Mouse (Mus musculus): Measurements from ENCODE around the gene Slc34a1.

DNA sequence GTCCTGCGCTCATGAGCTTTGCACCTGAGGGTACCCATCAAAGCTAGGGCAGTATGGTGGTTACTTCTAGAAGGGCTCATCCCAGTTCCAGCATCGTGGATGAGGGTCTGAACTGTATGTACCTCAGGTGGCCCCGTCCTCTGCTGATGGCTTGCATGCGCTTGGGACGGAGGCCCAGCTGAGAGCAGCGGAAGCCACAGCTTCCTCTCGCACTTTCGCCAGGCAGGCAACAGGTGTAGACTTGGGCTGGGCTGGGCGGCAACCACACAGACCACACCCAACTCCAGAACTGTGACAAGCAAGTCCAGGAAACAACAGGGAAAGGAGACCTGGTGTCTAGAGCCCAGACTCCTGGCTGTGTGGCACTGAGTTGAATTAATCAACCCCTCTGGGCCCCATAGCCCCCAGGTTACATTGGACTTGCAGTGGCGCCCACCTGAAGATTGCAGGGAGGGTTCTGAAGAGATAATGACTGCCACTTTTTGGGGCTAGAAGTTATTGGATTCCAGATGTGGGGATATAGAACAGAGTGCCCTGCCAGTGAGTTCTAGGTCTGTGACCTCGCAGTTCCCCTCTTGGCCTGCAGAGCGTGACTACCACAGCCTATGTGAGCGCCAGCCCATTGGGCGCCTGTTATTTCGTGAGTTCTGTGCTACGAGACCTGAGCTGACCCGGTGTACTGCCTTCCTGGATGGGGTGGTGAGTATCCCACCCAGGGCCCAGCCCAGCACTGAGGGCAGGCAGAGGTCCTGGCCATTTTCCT lies 51.9 kb downstream of the Slc34a1 start:
- TF ChIP-seq CTCF (IDR thresholded peaks at IDR 0.05; ENCODE audit: insufficient read depth, low read depth, low read length), result no peak
- TF ChIP-seq POLR2A (IDR thresholded peaks at IDR 0.05; ENCODE audit: insufficient read depth, low read depth, low read length), result no peak

Data from olfactory bulb, adult 2 months (tissue).